ENCODE assay signal across 8 mouse cellular contexts in the genomic region with DNA sequence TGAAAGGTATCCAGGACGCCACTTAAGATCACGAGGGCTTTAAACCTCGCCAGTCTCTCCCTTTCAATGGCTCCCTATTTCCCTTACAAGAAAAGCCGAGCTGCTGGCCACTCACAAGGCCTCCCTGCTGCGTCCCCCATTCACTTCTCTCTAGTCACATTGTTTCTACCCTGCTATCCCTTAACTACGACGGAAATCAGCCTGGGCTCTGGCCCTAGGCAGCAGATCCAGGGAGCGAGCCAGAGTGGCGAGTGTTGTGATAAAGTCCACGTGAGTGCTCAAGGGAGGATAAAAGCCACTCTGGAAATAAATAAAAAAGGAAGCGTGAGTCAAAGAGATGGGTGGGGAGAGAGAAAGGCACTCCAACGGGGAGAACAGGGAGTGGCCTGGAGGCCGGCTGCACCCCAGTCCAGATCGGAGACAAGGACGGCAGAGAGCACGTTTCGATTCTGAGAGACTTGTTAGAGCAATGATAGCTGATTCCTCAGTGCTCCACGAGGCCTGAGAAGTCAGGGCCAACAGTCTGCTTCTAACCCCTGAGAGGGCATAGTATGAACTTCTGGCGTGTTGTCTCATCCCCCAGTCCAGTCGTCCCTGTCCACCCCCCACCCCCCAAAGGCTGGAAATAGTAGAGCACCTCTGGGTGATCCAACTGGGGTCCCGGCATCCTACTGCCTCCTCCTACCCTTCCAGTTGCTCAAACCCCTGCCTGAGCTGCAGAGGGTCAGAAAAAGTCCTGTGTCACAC.
DNase-seq lines count a peak whose midpoint lies in the region; ATAC-seq and TF ChIP-seq lines count a peak whose summit lies in the region.

No protein-coding gene starts in this region.

- ATAC-seq in forebrain, embryonic 12.5 days (ENCODE audit: low FRiP score), result no peak
- ATAC-seq in limb, embryonic 11.5 days (ENCODE audit: insufficient number of reproducible peaks, low FRiP score, low TSS enrichment, low read depth), result no peak
- ATAC-seq in cerebellum, adult (ENCODE audit: insufficient number of reproducible peaks, low FRiP score, low TSS enrichment), result no peak

- H3K36me3 ChIP-seq in E14TG2a.4 (ENCODE audit: insufficient read depth, low read length), result no peaks in the 10 kb centered on the region
- H3K36me3 ChIP-seq in forebrain, embryonic 12.5 days (replicated peaks), result no peaks in the 10 kb centered on the region
- H3K36me3 ChIP-seq in limb, embryonic 11.5 days (ENCODE audit: control insufficient read depth, insufficient read depth, low read length), result no peaks in the 10 kb centered on the region
- H3K36me3 ChIP-seq in midbrain, embryonic 10.5 days, result no peaks in the 10 kb centered on the region

- H3K27ac ChIP-seq in forebrain, embryonic 12.5 days, result 0 out of 2 replicates have a peak overlapping the region, but pooled peaks have one; percentile 42
- no peak overlapping the region for H3K27ac ChIP-seq in limb, embryonic 11.5 days (replicated peaks; ENCODE audit: low read depth, low read length)
- H3K27ac ChIP-seq in midbrain, embryonic 10.5 days (replicated peaks), result peak overlapping the region; percentile 80

- 3% methylated on average over 21 of the region's 21 CpGs for WGBS in forebrain, embryonic 12.5 days
- 5% methylated on average over 21 of the region's 21 CpGs for WGBS in limb, embryonic 11.5 days
- WGBS in midbrain, embryonic 10.5 days, result 2% methylated on average over 21 of the region's 21 CpGs

- no peak for TF ChIP-seq CTCF in E14TG2a.4 (conservative IDR thresholded peaks at IDR 0.05; ENCODE audit: low read length)

- H3K9me3 ChIP-seq in E14TG2a.4 (ENCODE audit: low read length), result no peaks in the 10 kb centered on the region
- H3K9me3 ChIP-seq in forebrain, embryonic 12.5 days, result no peaks in the 10 kb centered on the region
- H3K9me3 ChIP-seq in limb, embryonic 11.5 days (ENCODE audit: control insufficient read depth, low read length), result no peaks in the 10 kb centered on the region
- no peaks in the 10 kb centered on the region for H3K9me3 ChIP-seq in midbrain, embryonic 10.5 days (replicated peaks)

- peak overlapping the region; percentile 64 for H3K4me2 ChIP-seq in forebrain, embryonic 12.5 days
- peak overlapping the region; percentile 35 for H3K4me2 ChIP-seq in limb, embryonic 11.5 days (ENCODE audit: low read depth, severe bottlenecking)

- peak overlapping the region; percentile 51; the same call in 1 of the 2 replicates for H3K9ac ChIP-seq in forebrain, embryonic 12.5 days
- H3K9ac ChIP-seq in limb, embryonic 11.5 days (ENCODE audit: low read length), result no peak overlapping the region

- H3K4me1 ChIP-seq in E14TG2a.4 (replicated peaks; ENCODE audit: low read depth, low read length), result peaks cover 43% of the 10 kb centered on the region
- H3K4me1 ChIP-seq in forebrain, embryonic 12.5 days, result peaks cover 25% of the 10 kb centered on the region
- no peaks in the 10 kb centered on the region; the same call in 1 of the 2 replicates for H3K4me1 ChIP-seq in limb, embryonic 11.5 days (ENCODE audit: control insufficient read depth, insufficient read depth, low read length)
- peaks cover 29% of the 10 kb centered on the region for H3K4me1 ChIP-seq in midbrain, embryonic 10.5 days

- DNase-seq in ZHBTc4 (ENCODE audit: low read depth, low spot score), result peak; percentile 80
- DNase-seq in heart, postnatal 4 days, result peak; percentile 41
- DNase-seq in limb, embryonic 11.5 days (ENCODE audit: low spot score), result peak; percentile 48
- peak; percentile 53 for DNase-seq in midbrain, embryonic 10.5 days (ENCODE audit: low spot score)
- peak; percentile 47 to 61 for DNase-seq in urinary bladder, postnatal 36 days (ENCODE audit: low spot score in 2 of 2)

- H3K27me3 ChIP-seq in E14TG2a.4 (ENCODE audit: insufficient read depth, low read length), result peaks cover 18% of the 10 kb centered on the region
- H3K27me3 ChIP-seq in forebrain, embryonic 12.5 days, result peaks cover 9% of the 10 kb centered on the region; the same call in 1 of the 2 replicates
- no peaks in the 10 kb centered on the region for H3K27me3 ChIP-seq in limb, embryonic 11.5 days (ENCODE audit: control insufficient read depth, insufficient read depth, low read length)
- peaks cover 43% of the 10 kb centered on the region for H3K27me3 ChIP-seq in midbrain, embryonic 10.5 days (ENCODE audit: low read depth, poor library complexity, severe bottlenecking)

- H3K4me3 ChIP-seq in E14TG2a.4 (replicated peaks; ENCODE audit: low read length), result peak overlapping the region; percentile 64
- H3K4me3 ChIP-seq in forebrain, embryonic 12.5 days (replicated peaks), result peak overlapping the region; percentile 43
- H3K4me3 ChIP-seq in limb, embryonic 11.5 days (ENCODE audit: low read depth, low read length), result no peak overlapping the region
- H3K4me3 ChIP-seq in midbrain, embryonic 10.5 days, result peak overlapping the region; percentile 57
